Mouse (Mus musculus) bone marrow macrophage, adult 2 months (primary cell): ENCODE measurements around the gene Rufy4. TPM values are rescaled to one million over a fixed set of nuclear protein-coding genes. Genes with fewer than 3 reads are reported as not detected.

Experiments
- H3K27ac ChIP-seq: 2 replicates; pipeline ENCODE4 v1.5.1; 2012; ENCODE audit warnings: low read depth, low read length; ENCODE audit not compliant: insufficient read depth
- H3K4me1 ChIP-seq: 2 replicates; pipeline ENCODE4 v1.6.1; 2012; ENCODE audit warnings: low read length; ENCODE audit not compliant: control insufficient read depth, insufficient read depth
- H3K4me3 ChIP-seq: 2 replicates; pipeline ENCODE4 v1.5.1; 2012; ENCODE audit warnings: mild to moderate bottlenecking, low read length, moderate library complexity; ENCODE audit not compliant: insufficient read depth
- CTCF ChIP-seq: IDR thresholded peaks from 2 replicates; pipeline ENCODE4 v1.5.1; 2012; ENCODE audit warnings: low read depth, mild to moderate bottlenecking, low read length, moderate library complexity
- POLR2A ChIP-seq: IDR thresholded peaks from 2 replicates; pipeline ENCODE4 v1.6.1; 2012; ENCODE audit warnings: mild to moderate bottlenecking, low read depth, low read length, borderline replicate concordance
- polyA plus RNA-seq: library from polyadenylated mRNA; stranded (reverse); fragments of >200 nt; gene quantifications from 2 replicates; pipeline ENCODE4 v1.2.4, GENCODE M21; 2012; ENCODE audit not compliant: missing spikeins, insufficient read depth, insufficient read length

Rufy4 gene
- polyA plus RNA-seq, 1 experiment: not detected

- no peak overlapping the region for H3K27ac ChIP-seq
- no peaks in the 10 kb centered on the region for H3K4me1 ChIP-seq
- no peak overlapping the region for H3K4me3 ChIP-seq
- TF ChIP-seq POLR2A (no peak), CTCF (no peak)
Observed at GRCm38 (mm10) chr1:74172722-74173121, 47.4 kb downstream of the Rufy4 start.

DNA sequence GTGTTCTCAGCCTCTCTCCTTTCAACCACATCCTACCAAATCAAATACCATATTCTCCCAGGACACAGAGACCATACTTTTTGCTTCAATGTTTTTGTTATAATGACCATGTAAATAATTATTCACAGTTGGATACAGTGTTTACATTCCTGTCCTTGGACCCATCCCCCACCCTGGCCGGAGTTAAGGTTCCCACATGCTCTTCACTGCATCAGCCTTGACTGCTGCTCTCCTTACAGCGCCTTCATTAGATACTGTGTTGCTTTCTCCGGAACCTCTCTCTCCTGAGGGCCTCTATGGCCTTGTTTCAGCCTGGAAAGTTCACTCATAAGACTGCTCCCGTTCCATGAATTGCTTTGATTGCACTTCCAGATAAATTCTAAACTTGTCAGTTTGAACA, 50.4 kb downstream of the Rufy4 start:
- Histone ChIP-seq H3K27ac (no peak overlapping the region), H3K4me3 (no peak overlapping the region), H3K4me1 (no peaks in the 10 kb centered on the region)
- TF ChIP-seq CTCF (no peak), POLR2A (no peak)

- no peak for TF ChIP-seq POLR2A
- TF ChIP-seq CTCF: no peak
- no peak overlapping the region for H3K27ac ChIP-seq
- H3K4me3 ChIP-seq: no peak overlapping the region
- no peaks in the 10 kb centered on the region for H3K4me1 ChIP-seq
Observed at GRCm38 (mm10) chr1:74178618-74179017, 53.3 kb downstream of the Rufy4 start.

DNA sequence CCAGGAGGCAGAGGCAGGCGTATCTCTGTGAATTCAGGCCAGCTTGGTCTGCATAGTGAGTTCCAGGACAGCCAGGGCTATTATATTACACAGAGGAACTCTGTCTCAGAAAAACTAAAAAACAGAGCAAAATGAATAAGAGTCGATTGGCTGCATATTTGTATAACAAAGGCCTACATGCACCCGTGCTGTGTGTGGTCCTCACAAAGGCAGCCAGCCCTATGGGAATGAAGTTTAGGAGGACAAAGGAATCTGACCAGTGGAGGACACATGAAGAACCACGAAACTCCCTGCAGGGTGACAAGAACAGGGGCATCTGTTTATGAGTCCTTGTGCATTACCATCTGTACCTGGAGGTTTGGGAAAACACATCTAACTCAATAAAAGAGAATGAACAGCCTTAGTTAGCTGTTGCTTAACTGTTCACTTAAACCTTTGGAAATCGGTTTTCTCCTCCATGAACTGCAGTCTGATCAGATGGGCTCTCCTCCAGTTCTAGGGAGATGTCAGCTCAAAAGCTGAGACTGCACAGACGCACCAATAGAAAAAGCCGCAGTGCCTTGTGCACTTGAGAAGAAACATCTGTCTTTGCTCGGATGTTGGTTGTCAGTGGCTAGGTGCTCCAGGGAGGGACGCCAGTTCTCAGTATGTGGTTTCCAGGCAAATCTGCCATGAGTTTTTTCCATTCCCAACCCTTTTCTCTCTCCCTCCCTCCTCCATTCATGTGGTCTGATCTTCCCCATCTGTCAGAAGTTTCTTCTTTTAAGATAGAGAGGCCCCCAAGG, 54.5 kb downstream of the Rufy4 start:
- no peak overlapping the region for H3K4me3 ChIP-seq
- no peak overlapping the region for H3K27ac ChIP-seq
- TF ChIP-seq POLR2A (no peak), CTCF (no peak)
- H3K4me1 ChIP-seq: no peaks in the 10 kb centered on the region

GRCm38 (mm10) chr1:74181462-74181861, 56.1 kb downstream of the Rufy4 start:
- Histone ChIP-seq H3K4me1 (no peaks in the 10 kb centered on the region), H3K4me3 (no peak overlapping the region), H3K27ac (no peak overlapping the region)
- TF ChIP-seq CTCF (no peak), POLR2A (no peak)

DNA sequence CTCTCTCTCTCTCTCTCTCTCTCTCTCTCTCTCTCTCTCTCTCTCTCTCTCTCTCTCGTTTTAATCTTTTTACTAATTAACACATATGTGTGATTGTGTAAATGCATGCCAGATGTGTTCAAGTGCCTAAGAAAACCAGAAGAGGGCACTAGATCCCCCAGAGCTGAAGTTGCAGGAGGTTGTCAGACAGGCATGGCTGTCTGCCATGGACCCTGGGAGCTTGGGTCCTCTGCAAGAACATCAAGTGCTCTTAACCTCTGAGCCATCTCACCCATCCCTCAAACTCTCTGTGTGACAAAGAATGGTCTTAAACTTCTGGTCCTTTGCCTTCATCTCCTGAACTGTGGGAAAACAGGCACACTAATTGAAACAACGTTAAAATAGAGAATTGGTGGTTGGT, 57.7 kb downstream of the Rufy4 start:
- Histone ChIP-seq H3K27ac (no peak overlapping the region), H3K4me3 (no peak overlapping the region), H3K4me1 (no peaks in the 10 kb centered on the region)
- no peak for TF ChIP-seq POLR2A
- TF ChIP-seq CTCF: no peak

GRCm38 (mm10) chr1:74190471-74190870, 65.1 kb downstream of the Rufy4 start:
- no peak overlapping the region for H3K27ac ChIP-seq
- 0 out of 2 replicates have a peak, but pooled peaks cover 5% of the 10 kb centered on the region for H3K4me1 ChIP-seq
- no peak overlapping the region for H3K4me3 ChIP-seq
- TF ChIP-seq CTCF (no peak), POLR2A (no peak)

DNA sequence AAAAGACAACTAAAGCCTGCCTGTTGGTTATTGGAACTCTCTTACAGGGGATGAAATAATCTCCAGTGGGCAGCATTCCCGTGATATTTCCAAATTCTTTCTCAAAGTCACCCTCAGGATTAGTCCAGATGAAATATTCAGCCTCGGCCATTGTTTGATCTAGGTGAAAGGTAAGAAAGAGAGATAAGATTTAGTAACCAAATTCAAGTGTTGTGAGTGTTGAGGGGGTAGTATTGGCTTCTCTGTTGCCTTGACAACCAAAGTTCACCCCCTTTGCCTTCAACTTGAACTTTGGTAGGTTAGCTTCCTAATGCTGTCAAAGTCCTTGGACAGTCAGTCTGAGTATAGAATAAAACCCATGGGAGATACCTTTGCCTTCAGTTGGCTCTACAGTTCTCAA, 67.4 kb downstream of the Rufy4 start:
- 0 out of 2 replicates have a peak, but pooled peaks cover 5% of the 10 kb centered on the region for H3K4me1 ChIP-seq
- TF ChIP-seq POLR2A: no peak
- no peak for TF ChIP-seq CTCF
- H3K27ac ChIP-seq: no peak overlapping the region
- no peak overlapping the region for H3K4me3 ChIP-seq

DNA sequence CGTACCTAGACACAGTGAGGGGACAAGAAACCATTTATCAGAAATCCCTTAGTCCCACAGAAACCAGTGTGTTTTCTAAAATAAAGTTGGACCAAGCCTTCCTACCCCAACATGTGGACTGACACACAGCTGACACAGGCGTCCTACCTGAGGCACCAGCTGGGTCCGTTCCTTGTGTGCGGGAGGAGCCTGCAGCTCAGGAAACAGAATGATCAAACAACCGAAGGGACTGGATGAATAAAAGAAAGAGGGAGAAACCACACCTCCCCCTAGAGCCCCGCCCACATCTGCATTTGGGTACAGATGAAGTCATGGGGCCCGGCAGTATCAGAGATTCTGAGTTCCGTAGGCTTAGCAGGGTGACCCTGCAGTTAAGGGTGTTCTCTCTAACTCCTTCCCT, 69.1 kb downstream of the Rufy4 start, which contains the start of gene Cxcr1:
Gene Cxcr1 (minus strand): TSS at position 187 of the 400 bp plus-strand sequence.
- Histone ChIP-seq H3K4me1 (peaks cover 13% of the 10 kb centered on the region), H3K4me3 (no peak within 1 kb of the TSS), H3K27ac (no peak within 1 kb of the TSS)
- no peak for TF ChIP-seq POLR2A
- no peak for TF ChIP-seq CTCF

DNA sequence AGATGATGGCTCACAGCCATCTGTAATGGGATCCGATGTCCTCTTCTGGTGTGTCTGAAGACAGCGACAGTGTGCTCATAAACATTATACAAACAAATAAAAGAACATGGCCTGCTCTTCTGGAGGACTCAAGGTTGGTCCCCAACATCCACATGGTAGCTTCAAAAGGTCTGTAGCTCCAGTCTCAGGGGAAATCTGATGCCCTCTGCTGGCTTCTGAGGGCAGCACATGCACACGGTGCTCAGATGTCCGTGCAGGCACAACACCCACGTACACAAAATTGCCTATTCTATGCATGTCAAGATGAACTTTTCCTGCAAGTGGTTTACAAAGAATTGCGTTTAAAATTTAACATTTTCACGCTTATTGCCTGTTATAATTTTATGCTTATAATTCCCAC, 70.6 kb downstream of the Rufy4 start:
- H3K4me3 ChIP-seq: no peak overlapping the region
- no peak for TF ChIP-seq POLR2A
- no peak for TF ChIP-seq CTCF
- H3K27ac ChIP-seq: no peak overlapping the region
- H3K4me1 ChIP-seq: peaks cover 16% of the 10 kb centered on the region
